Mouse (Mus musculus) midbrain, postnatal 0 days (tissue): Measurements from ENCODE around the gene Cyp4f39. TPM values are rescaled to one million over a fixed set of nuclear protein-coding genes. Genes with fewer than 3 reads are reported as not detected.

Experiments
- ATAC-seq: fragments of 200-750 bp; cut with Nextera tagmentation; 2 replicates; pipeline ENCODE4 v1.8.0; 2017; ENCODE audit warnings: moderate number of reproducible peaks, mild to moderate bottlenecking, moderate TSS enrichment, moderate library complexity; ENCODE audit not compliant: low FRiP score
- DNase-seq: peaks from one replicate; pipeline ENCODE4 v3.0.0-alpha.2; 2015; ENCODE audit warnings: low spot score
- H3K27ac ChIP-seq: fragments of 300-500 bp; sonication (generic); 2 replicates; pipeline ENCODE4 v1.5.1; 2014; ENCODE audit warnings: low read depth, mild to moderate bottlenecking, low read length, mixed read lengths
- H3K27me3 ChIP-seq: fragments of 300-500 bp; sonication (generic); 2 replicates; pipeline ENCODE4 v1.6.1; 2014; ENCODE audit warnings: low read length, control low read depth, mixed read lengths; ENCODE audit not compliant: insufficient read depth
- H3K36me3 ChIP-seq: fragments of 300-500 bp; sonication (generic); 2 replicates; pipeline ENCODE4 v1.6.1; 2014; ENCODE audit warnings: low read length, control low read depth, mixed read lengths; ENCODE audit not compliant: insufficient read depth
- H3K4me1 ChIP-seq: fragments of 300-500 bp; sonication (generic); 2 replicates; pipeline ENCODE4 v1.6.1; 2014; ENCODE audit warnings: mild to moderate bottlenecking, control low read depth, antibody characterized with exemption, low read length, mixed read lengths; ENCODE audit not compliant: insufficient read depth
- H3K4me2 ChIP-seq: fragments of 300-500 bp; sonication (generic); 2 replicates; pipeline ENCODE4 v1.6.1; 2014; ENCODE audit warnings: low read depth, mild to moderate bottlenecking, low read length, mixed read lengths; ENCODE audit not compliant: poor library complexity, severe bottlenecking
- H3K4me3 ChIP-seq: fragments of 300-500 bp; sonication (generic); 2 replicates; pipeline ENCODE4 v1.5.1; 2014; ENCODE audit warnings: low read depth, mild to moderate bottlenecking, low read length, moderate library complexity
- H3K9ac ChIP-seq: fragments of 300-500 bp; sonication (generic); replicated peaks from 2 replicates; pipeline ENCODE4 v1.6.1; 2014; ENCODE audit warnings: mild to moderate bottlenecking, low read length, moderate library complexity, mixed read lengths; ENCODE audit not compliant: poor library complexity, severe bottlenecking
- H3K9me3 ChIP-seq: fragments of 300-500 bp; sonication (generic); 2 replicates; pipeline ENCODE4 v1.6.1; 2016; ENCODE audit warnings: low read length, control low read depth
- CTCF ChIP-seq: IDR thresholded peaks from 2 replicates; pipeline ENCODE4 v1.5.1; 2016; ENCODE audit warnings: antibody characterized with exemption, mild to moderate bottlenecking
- WGBS: fragments of 180-500 bp; shearing (Covaris S2); extraction: QIAGEN DNeasy Blood & Tissue Kit; methylation state at CpG from one replicate; pipeline ENCODE4 v1.1.7; 2014; 5-methylcytosine and 5-hydroxymethylcytosine counted together
- polyA plus RNA-seq: library from polyadenylated mRNA; unstranded; fragments of >200 nt; fragmentation: Nextera tagmentation; extraction: Ambion mirVana; gene quantifications from 2 replicates; pipeline ENCODE4 v1.2.1, GENCODE M21; 2015
- total RNA-seq: library from RNA; depleted of rRNA; stranded (reverse); fragments of >200 nt; gene quantifications from 2 replicates; pipeline ENCODE4 v1.2.3, GENCODE M21; 2014; rRNA removed

Cyp4f39 gene
- total RNA-seq (1.3 and 1.6 TPM in 2 replicates), polyA plus RNA-seq (0.90 and 1.3 TPM in 2 replicates)

GRCm38 (mm10) chr17:32452482-32452881 lies at the start of gene Cyp4f39:
TSS of gene Cyp4f39 (plus strand) at chr17:32452723.
- Histone ChIP-seq H3K27me3 (0 out of 2 replicates have a peak, but pooled peaks cover 6% of the 10 kb centered on the region), H3K9me3 (no peaks in the 10 kb centered on the region), H3K27ac (no peak within 1 kb of the TSS), H3K4me2 (peak within 1 kb of the TSS; percentile 64), H3K4me1 (no peaks in the 10 kb centered on the region), H3K9ac (peak within 1 kb of the TSS; percentile 39; the same call in 1 of the 2 replicates), H3K4me3 (peak within 1 kb of the TSS; percentile 33), H3K36me3 (no peaks in the 10 kb centered on the region)
- TF ChIP-seq CTCF: no peak
- 3% methylated on average over 19 of the region's 19 CpGs for WGBS
- ATAC-seq (no peak), DNase-seq (no peak)

GRCm38 (mm10) chr17:32402779-32403157 lies 49.8 kb upstream of the Cyp4f39 start:
- no peaks in the 10 kb centered on the region for H3K36me3 ChIP-seq
- H3K4me3 ChIP-seq: no peak overlapping the region
- WGBS: 74% methylated on average over 11 of the region's 11 CpGs
- H3K4me1 ChIP-seq: no peaks in the 10 kb centered on the region
- no peaks in the 10 kb centered on the region for H3K9me3 ChIP-seq
- no peak overlapping the region for H3K9ac ChIP-seq
- peaks cover 17% of the 10 kb centered on the region for H3K27me3 ChIP-seq
- ATAC-seq (no peak), DNase-seq (no peak)
- no peak overlapping the region for H3K4me2 ChIP-seq
- no peak overlapping the region for H3K27ac ChIP-seq
- no peak for TF ChIP-seq CTCF

DNA sequence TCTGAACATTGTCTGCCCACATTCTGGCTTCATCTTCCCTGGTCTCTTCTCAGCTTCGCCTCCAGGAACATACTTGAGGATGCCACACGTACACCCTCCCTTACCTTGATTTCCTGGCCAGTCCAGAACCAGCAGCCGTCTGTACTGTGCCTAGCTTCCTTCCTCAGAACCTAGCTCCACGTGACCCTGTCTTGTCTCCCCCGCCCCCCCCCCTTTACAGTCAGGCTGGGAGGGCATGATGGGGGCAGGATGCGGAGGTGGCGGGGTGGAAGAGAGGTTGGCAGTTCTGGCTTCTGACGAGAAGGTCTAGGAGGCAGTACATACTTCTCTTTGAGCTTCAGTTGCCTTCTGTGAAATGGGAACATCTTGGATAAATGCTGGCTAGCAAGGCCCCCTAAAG lies 49.1 kb upstream of the Cyp4f39 start, which contains the start of gene Rasal3:
TSS of gene Rasal3 (minus strand) at position 167 of the 400 bp plus-strand sequence.
- WGBS: 78% methylated on average over 8 of the region's 8 CpGs
- Histone ChIP-seq H3K4me1 (no peaks in the 10 kb centered on the region), H3K9me3 (no peaks in the 10 kb centered on the region), H3K36me3 (no peaks in the 10 kb centered on the region), H3K4me2 (no peak within 1 kb of the TSS), H3K9ac (no peak within 1 kb of the TSS), H3K27me3 (peaks cover 11% of the 10 kb centered on the region), H3K4me3 (no peak within 1 kb of the TSS), H3K27ac (no peak within 1 kb of the TSS)
- DNase-seq: no peak
- ATAC-seq: no peak
- no peak for TF ChIP-seq CTCF

GRCm38 (mm10) chr17:32411898-32412297 lies 40.6 kb upstream of the Cyp4f39 start:
- TF ChIP-seq CTCF: no peak
- WGBS: 93% methylated on average over 6 of the region's 6 CpGs
- Histone ChIP-seq H3K4me2 (no peak overlapping the region), H3K9ac (no peak overlapping the region), H3K36me3 (no peaks in the 10 kb centered on the region), H3K4me3 (no peak overlapping the region), H3K27me3 (peaks cover 13% of the 10 kb centered on the region; the same call in 1 of the 2 replicates), H3K4me1 (no peaks in the 10 kb centered on the region), H3K9me3 (no peaks in the 10 kb centered on the region), H3K27ac (no peak overlapping the region)
- DNase-seq: no peak
- no peak for ATAC-seq

DNA sequence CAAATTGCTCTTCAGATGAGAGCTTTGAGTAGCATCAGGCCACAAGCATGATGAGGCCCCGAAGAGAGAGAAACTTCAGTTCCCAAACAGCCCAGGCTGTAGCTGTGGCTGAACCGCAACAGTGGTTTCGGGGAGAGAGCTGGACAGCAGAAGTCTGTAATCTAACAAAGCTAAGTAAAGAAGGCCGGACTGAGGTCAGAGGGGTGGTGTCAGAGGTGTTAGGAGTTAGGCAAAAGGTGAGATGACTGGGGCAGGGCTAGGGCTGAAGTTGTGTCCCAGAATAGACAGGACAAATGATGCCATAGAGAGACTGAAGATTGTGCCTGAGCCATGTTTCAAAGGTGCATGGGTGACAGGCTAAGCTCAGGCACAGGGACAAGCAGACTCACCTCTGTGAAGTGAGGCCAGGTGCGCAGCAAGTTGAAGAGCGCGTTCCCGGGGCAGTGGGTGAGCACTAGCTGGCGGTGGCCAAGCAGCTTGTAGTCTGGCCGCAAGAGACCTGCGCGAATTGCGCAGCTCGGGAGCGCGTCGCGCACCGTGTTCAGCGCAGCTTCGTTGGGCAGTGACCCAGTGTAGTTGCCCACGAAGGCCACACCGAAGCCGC lies 37.0 kb upstream of the Cyp4f39 start:
- ATAC-seq: no peak
- no peak for TF ChIP-seq CTCF
- Histone ChIP-seq H3K4me1 (no peaks in the 10 kb centered on the region), H3K9ac (no peak overlapping the region), H3K27ac (no peak overlapping the region), H3K27me3 (peaks cover 13% of the 10 kb centered on the region; the same call in 1 of the 2 replicates), H3K36me3 (no peaks in the 10 kb centered on the region), H3K9me3 (no peaks in the 10 kb centered on the region), H3K4me2 (no peak overlapping the region), H3K4me3 (no peak overlapping the region)
- 54% methylated on average over 24 of the region's 24 CpGs for WGBS
- DNase-seq: no peak

GRCm38 (mm10) chr17:32416771-32417170 lies 35.8 kb upstream of the Cyp4f39 start:
- H3K27ac ChIP-seq: no peak overlapping the region
- 91% methylated on average over 14 of the region's 14 CpGs for WGBS
- no peak for TF ChIP-seq CTCF
- no peak overlapping the region for H3K4me2 ChIP-seq
- H3K9ac ChIP-seq: no peak overlapping the region
- no peak for ATAC-seq
- peaks cover 13% of the 10 kb centered on the region; the same call in 1 of the 2 replicates for H3K27me3 ChIP-seq
- H3K9me3 ChIP-seq: no peaks in the 10 kb centered on the region
- no peak overlapping the region for H3K4me3 ChIP-seq
- DNase-seq: no peak
- no peaks in the 10 kb centered on the region for H3K4me1 ChIP-seq
- no peaks in the 10 kb centered on the region for H3K36me3 ChIP-seq
